Mouse (Mus musculus) heart, postnatal 0 days (tissue): ENCODE data around the gene Rhbdl2.

Experiments
- CTCF ChIP-seq: IDR thresholded peaks from 2 replicates; pipeline ENCODE4 v1.5.1; 2016; ENCODE audit warnings: antibody characterized with exemption, control low read depth, low read depth
- EP300 ChIP-seq: IDR thresholded peaks from 2 replicates; pipeline ENCODE4 v1.6.1; 2016; ENCODE audit warnings: antibody characterized with exemption, low read depth

- TF ChIP-seq CTCF (no peak), EP300 (no peak)
These were observed 72.1 kb downstream of the Rhbdl2 start for GRCm38 (mm10) chr4:123859803-123860202.
